Mouse (Mus musculus) gastrocnemius, postnatal 36 days (tissue): ENCODE results near the gene Rps13. TPM values are rescaled to one million over a fixed set of nuclear protein-coding genes. Genes with fewer than 3 reads are reported as not detected.
"Not testable (repeated sequence)": the region's sequence is repeated elsewhere in the genome, so short reads cannot be mapped to it uniquely, and the experiment has no call there.

ENCODE experiments used
- DNase-seq, 2 experiments: peaks; one replicate each; pipeline ENCODE4 v3.0.0; 2022
- intact Hi-C: fragments of 180-260 bp; cut with DNase I; formaldehyde crosslinking; loops from one replicate; pipeline ENCODE4 v1.15.1; 2025
- long read RNA-seq, 2 experiments: library from polyadenylated mRNA; stranded (forward); transcript quantifications; one replicate each; pipeline ENCODE4 v2.0.0; 2021
- total RNA-seq, 2 experiments: library from RNA; stranded (reverse); gene quantifications; 2 replicates each; pipeline ENCODE4 v1.2.3; 2021

Rps13 gene
- total RNA-seq: 100 to 1,000 TPM; 207 to 275 TPM
- long read RNA-seq, experiment 1, transcript Rps13-201 (6 exons, 589 nt): major isoform, 158 of 166 reads
- long read RNA-seq, experiment 1, partial matches to known transcripts: 4 of 166 reads
- long read RNA-seq, experiment 1, other reads (novel, unspliced or antisense): 2 of 166 reads
- long read RNA-seq, experiment 2, transcript Rps13-201 (6 exons, 589 nt): major isoform, 201 of 214 reads
- long read RNA-seq, experiment 2, partial matches to known transcripts: 4 of 214 reads
- long read RNA-seq, experiment 2, other reads (novel, unspliced or antisense): 3 of 214 reads

DNA sequence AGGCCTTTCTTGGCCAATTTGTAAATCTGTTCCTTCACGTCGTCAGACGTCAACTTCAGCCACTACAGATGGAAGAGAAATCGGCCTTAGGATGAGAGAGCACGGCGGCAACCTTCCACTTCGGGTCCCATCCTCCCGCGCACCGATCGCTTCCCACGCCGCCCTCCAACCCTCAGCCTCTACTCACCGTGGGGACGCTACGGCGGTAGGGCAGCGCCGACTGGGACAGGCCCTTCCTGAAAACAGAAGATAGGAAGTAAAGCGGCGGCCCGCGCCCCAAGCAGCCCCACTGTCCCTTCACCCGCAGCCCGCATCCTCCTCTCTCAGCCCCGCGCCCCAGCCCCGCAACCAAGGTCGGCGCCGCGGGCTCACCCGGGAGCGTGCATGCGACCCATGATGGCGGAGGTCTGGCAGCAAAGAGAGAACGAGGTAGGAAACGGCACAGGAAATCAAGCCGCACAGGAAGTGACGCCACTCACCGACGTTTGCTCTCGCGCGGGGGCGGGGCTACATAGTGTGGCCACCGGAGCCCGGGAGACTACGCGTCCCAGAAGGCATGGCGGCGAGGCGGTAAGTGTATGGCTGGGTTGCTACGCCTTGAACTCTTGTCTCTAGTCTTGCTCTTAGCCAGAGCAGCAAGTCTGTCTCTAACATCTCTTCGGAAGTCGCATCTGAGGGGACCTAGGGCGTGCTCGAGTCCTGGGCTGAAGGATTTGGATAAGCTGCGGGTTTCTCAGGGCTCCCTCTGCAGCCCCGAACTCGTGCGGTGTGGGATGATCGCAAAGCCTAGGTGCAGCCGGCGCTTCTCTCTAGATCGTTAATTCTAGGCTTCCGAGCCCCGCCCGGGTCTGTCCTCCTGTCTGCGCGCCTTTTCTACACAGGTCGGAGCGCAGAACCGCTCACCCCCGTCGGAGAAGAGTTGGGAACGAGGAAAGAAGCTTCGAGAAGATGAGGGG, at the start of gene Rps13:
Gene Rps13, minus strand, starts transcription at position 483 of the 956 bp plus-strand sequence.
- intact Hi-C loops: loop anchor here (10.0 kb wide), 1 partner anchor 171 kb away; the partner anchor contains the start of gene Nucb2
- DNase-seq: peak; percentile 96 to 97

DNA sequence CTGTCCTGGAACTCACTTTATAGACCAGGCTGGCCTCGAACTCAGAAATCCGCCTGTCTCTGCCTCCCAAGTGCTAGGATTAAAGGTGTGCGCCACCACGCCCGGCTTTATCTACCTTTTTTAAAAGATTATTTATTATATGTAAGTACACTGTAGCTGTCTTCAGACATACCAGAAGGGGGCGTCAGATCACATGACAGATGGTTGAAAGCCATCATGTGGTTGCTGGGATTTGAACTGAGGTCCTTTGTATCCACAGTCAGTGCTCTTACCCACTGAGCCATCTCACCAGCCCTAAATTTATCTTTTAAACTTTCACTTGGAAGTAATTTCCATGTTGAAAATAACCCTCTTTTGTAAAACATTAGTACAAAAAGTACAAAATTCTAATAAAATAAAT, 45.2 kb upstream of the Rps13 start:
- intact Hi-C loops, DNase-seq: not testable (repeated sequence)

DNA sequence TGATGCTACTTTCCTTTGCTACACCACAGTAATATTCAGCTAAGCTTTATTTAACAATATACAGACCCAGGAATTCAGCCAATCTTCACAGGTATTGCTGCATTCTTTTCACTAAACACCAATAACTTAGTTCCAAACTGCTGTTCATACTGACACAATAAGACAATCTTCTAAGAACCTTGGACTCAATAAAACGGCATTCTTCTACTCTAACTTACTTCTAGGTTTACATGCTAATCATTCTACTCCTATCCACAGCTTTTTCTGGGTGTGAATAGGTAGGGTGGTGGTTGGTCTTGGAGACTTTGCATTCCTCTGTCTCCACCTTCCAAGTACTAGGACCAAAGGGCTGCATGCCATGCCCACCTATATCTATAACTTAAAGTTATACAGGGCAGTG, 40.3 kb upstream of the Rps13 start:
- no peak for DNase-seq
- intact Hi-C loops: no loop called here

- intact Hi-C loops: loop anchor here (10.0 kb wide), 1 partner anchor 169 kb away; the partner anchor contains the start of gene Nucb2
- peak; percentile 38 to 59 for DNase-seq
Measured at GRCm38 (mm10) chr7:116336226-116336625, 2.2 kb upstream of the Rps13 start.

- intact Hi-C loops: loop anchor here (10.0 kb wide), 1 partner anchor 170 kb away; the partner anchor contains the start of gene Nucb2
- DNase-seq: no peak
Measured at GRCm38 (mm10) chr7:116335133-116335532, 1.1 kb upstream of the Rps13 start.

- intact Hi-C loops: loop anchor here (10.0 kb wide), 1 partner anchor 170 kb away; the partner anchor contains the start of gene Nucb2
- no peak for DNase-seq
Measured at GRCm38 (mm10) chr7:116334669-116335038, 659 bp upstream of the Rps13 start.

- intact Hi-C loops: loop anchor here (10.0 kb wide), 1 partner anchor 174 kb away; the partner anchor contains the start of gene Nucb2
- DNase-seq: no peak
Measured at GRCm38 (mm10) chr7:116331246-116331645, 2.7 kb downstream of the Rps13 start.

DNA sequence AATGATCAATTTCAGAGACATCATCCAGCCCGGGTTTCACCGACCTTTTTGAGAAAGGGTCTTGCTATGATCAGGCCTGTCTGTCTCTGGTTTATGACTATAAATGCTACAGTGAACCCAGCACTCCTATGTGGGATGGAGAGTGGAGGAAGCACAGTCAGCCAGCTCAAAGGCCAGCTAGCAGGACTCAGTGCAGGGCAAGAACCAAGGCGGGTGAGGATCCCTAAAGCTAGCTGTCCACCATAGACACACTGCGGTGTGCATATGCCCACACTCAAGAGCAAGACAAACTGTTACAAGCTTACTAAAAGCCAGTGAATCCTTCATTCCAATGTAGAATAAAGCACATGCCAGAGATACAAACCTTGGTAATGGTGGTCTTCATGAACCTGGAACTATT, 4.1 kb downstream of the Rps13 start:
- intact Hi-C loops: loop anchor here (10.0 kb wide), 1 partner anchor 175 kb away; the partner anchor contains the start of gene Nucb2

DNA sequence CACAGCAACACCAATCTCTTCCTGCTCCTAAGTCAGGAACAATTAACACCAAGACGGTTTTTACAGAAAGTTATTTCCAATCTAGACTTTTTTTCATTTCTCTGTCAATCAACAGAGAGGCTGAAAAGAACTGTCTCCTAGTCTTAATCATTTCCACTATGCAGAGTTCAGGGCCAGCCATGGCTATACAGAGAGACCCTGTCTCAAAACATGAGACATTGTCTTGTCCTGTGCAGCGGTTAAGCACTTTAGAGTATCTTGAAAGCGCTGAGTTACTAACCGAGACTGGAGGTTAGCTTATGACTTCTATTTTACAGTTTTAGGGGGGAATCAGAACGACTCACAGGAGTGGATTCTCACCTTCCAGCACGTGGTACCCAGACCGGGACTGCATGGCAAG, 5.2 kb downstream of the Rps13 start:
- DNase-seq: no peak
- intact Hi-C loops: no loop called here

More for the DNA sequence above, 4.1 kb downstream of the Rps13 start:
- no peak for DNase-seq

DNA sequence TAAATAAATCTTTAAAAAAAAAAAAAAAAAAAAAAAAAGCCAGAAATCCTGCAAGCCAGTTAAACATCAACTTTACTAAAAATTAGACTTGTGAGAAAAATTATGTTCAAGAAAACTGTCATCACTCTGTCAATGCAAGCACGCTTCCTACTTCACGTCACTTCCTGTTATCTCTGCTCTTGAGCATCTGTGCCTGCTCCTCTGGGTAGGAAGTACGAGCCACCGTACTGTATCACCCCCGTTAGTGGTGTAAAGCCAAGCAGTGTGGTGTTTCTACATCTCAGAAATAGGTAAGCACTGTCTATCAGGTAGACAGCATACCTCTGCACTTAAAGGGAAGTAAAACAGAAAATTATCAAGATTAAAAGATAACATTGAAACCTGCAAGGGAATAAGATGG, 6.1 kb downstream of the Rps13 start:
- intact Hi-C loops: no loop called here
- DNase-seq: no peak

GRCm38 (mm10) chr7:116323331-116323964, 10.5 kb downstream of the Rps13 start:
- peak; percentile 29 to 57 for DNase-seq
- intact Hi-C loops: loop anchor here (2.0 to 5.0 kb wide), 2 partner anchors 77 to 161 kb away; no protein-coding TSS in a partner anchor

DNA sequence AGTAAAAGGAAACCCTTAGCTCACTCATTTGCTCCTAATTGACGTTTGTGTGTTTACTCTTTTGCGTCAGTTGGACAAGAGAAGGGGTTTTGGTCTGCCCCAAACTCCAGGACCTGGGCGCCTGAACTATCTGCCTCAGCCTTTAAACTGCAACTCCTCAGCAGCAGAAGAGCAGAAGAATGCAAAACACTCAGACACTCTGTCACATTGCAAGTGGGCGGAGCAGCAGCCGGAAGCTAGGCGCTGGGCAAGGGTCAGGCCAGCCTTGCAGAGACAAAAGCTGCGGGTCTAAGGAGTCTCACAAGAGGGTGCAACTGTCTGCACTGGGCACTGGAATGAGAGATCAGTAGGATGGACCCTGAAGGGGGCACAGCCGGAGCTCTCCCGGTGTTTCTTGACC, 24.5 kb downstream of the Rps13 start:
- intact Hi-C loops: no loop called here
- no peak for DNase-seq

DNA sequence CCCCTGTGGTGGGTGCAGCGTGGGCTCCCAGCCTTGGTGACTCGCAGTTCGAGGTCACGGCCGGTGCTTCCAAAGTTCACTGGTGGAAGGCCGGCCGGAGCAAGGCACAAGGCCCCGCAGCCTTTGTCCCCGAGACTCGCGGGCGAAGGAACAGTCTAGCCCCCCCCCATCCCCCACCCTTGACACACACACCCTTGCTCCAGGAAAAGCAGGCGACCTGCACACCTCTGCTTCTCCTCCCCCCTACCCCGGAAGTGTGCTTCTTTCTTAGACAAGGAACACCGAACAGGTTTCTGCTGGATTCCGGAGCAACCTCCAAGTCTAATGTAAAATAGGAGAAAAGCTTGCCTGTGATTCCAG, 25.4 kb downstream of the Rps13 start:
- intact Hi-C loops: no loop called here
- no peak for DNase-seq

DNA sequence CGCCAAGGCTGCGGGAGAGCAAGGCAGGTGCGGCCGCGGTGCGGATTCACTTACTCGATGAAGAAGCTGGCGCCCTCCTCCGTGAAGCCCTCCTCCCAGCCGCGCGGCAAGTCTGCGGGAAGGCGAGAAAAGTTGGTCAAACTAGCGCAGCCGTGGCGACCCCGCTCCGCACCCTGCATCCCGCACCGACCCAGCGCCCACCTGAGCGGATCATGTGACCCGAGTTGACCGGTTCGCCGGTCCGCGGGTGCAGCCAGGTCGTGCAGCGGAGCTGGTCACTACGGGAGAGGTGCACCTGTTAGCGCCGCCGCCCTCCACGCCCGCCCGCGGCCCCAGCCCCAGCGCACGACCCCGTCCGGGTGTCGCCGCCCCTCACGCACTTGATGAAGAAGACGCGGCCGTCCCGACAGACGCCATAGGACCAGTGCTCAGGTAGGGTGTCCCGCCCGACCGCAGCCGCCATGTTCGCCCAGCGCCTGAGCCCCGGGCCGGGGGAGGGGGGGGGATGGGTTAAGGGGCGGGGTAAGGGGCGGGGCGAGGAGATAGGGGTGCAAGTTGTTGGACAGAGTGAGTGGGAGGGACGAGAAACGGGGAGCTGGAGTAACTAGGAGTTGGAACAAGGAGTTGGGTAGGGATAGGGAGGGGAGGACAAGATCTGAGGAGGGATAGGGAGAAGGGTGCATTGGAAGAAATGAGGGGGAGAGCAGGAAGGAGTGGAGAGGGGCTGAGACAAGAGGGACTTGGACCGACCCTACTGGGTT, 25.9 kb downstream of the Rps13 start, which contains the start of gene Plekha7:
Gene Plekha7, minus strand, starts transcription at position 506 of the 761 bp plus-strand sequence.
- intact Hi-C loops: no loop called here
- DNase-seq: no peak

- intact Hi-C loops: no loop called here
- peak; percentile 51 to 55 for DNase-seq
Measured at GRCm38 (mm10) chr7:116307099-116307870, 26.7 kb downstream of the Rps13 start.

GRCm38 (mm10) chr7:116306601-116307000, 27.4 kb downstream of the Rps13 start:
- intact Hi-C loops: no loop called here
- no peak for DNase-seq

DNA sequence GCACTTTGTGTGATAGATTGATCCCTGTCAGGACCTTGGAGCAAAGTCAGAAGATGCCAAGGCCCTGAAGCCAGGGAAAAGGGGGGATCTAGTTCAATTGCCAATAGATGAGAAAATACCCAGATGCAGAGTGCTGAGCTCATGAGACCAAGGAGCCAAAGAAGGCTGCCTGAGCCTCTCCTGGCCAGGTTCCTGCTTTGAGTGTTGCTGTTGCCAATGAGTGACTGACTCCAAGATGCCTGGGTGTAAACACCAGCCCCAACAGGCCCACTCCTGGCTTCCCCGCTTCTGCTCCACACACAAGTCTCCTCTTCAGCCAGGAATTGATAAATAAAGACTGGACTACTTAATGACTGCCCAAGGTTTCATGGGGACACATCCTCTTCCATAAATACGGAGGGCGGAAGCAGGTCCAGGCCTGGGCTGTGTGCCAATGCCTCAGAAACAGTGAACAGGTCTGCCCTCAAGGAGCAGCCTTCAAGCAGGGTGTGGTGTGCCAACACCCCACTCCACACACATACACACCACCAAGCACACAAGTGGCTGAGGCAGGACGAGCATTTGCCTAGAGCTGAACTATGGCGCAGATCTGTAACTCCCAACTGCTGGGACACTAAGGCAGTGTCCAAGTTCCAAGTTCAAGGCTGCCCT, 32.2 kb downstream of the Rps13 start:
- intact Hi-C loops: no loop called here
- no peak for DNase-seq

GRCm38 (mm10) chr7:116301144-116301543, 32.9 kb downstream of the Rps13 start:
- intact Hi-C loops: no loop called here
- DNase-seq: no peak
